ENCODE assay signal across 8 mouse cellular contexts in genomic region chr11:40755109-40755627, GRCm38 (mm10). TPM values are rescaled to one million over a fixed set of nuclear protein-coding genes. Genes with fewer than 3 reads are reported as not detected.
A peak's percentile ranks its signal among the peaks of the same experiment; 100 is the strongest.
DNase-seq lines count a peak whose midpoint lies in the region; ATAC-seq and TF ChIP-seq lines count a peak whose summit lies in the region.

TSS of gene Ccng1 (minus strand) at chr11:40755311.

- peak; percentile 99 for DNase-seq in MEL (ENCODE audit: low read depth, low spot score)
- DNase-seq in cerebellum, adult 2 months = peak; percentile 91 to 97
- DNase-seq in forebrain, postnatal 0 days = peak; percentile 93
- DNase-seq in heart, postnatal 4 days = peak; percentile 93
- DNase-seq in layer of hippocampus, adult 8-10 months (ENCODE audit: low spot score in 2 of 2) = peak; percentile 93 to 96
- DNase-seq in ovary, adult 18-20 months (ENCODE audit: low spot score) = peak; percentile 92
- DNase-seq in thymus, postnatal 10 days (ENCODE audit: low spot score in 2 of 2) = peak; percentile 77 to 79

- no peak for TF ChIP-seq CTCF in MEL (IDR thresholded peaks at IDR 0.05 in 2 of 3, conservative IDR thresholded peaks at IDR 0.05 in 1 of 3; ENCODE audit: control insufficient read depth in 1 of 3, insufficient read depth in 1 of 3, low read depth in 2 of 3, low read length in 3 of 3, poor library complexity in 1 of 3, severe bottlenecking in 1 of 3)
- TF ChIP-seq CTCF in cerebellum, adult 2 months (IDR thresholded peaks at IDR 0.05; ENCODE audit: borderline replicate concordance, insufficient read depth, low read depth, low read length) = no peak
- TF ChIP-seq CTCF in forebrain, postnatal 0 days (IDR thresholded peaks at IDR 0.05; ENCODE audit: low read depth) = no peak

- peaks cover 4 to 8% of the 10 kb centered on the region in 2 experiments for H3K4me1 ChIP-seq in MEL (ENCODE audit: control insufficient read depth in 1 of 2, insufficient read depth in 2 of 2, low read length in 2 of 2)
- H3K4me1 ChIP-seq in cerebellum, adult 2 months (ENCODE audit: control insufficient read depth, insufficient read depth, low read length) = peaks cover 10% of the 10 kb centered on the region; the same call in 1 of the 2 replicates
- H3K4me1 ChIP-seq in forebrain, postnatal 0 days (ENCODE audit: insufficient read depth) = peaks cover 4% of the 10 kb centered on the region; the same call in 1 of the 2 replicates
- H3K4me1 ChIP-seq in lung, embryonic 15.5 days = peaks cover 14% of the 10 kb centered on the region; the same call in 1 of the 2 replicates

- no peak for TF ChIP-seq EP300 in MEL (IDR thresholded peaks at IDR 0.05; ENCODE audit: low read depth in 1 of 2, low read length in 2 of 2)

- WGBS in cerebellum, adult 2 months = 1% methylated on average over 25 of the region's 25 CpGs
- 2% methylated on average over 24 of the region's 25 CpGs for WGBS in forebrain, postnatal 0 days
- under 1% methylated on average over 25 of the region's 25 CpGs for WGBS in lung, embryonic 15.5 days

- peak within 1 kb of the TSS; percentile 90 for H3K9ac ChIP-seq in MEL (ENCODE audit: control insufficient read depth, low read depth, low read length, poor library complexity, severe bottlenecking)
- peak within 1 kb of the TSS; percentile 85 for H3K9ac ChIP-seq in forebrain, postnatal 0 days
- peak within 1 kb of the TSS; percentile 75 for H3K9ac ChIP-seq in lung, embryonic 15.5 days

- H3K4me3 ChIP-seq in MEL (ENCODE audit: control insufficient read depth in 1 of 2, insufficient read depth in 1 of 2, low read depth in 2 of 2, low read length in 2 of 2) = peak within 1 kb of the TSS; percentile 88
- H3K4me3 ChIP-seq in cerebellum, adult 2 months (replicated peaks; ENCODE audit: insufficient read depth, low read depth, low read length) = peak within 1 kb of the TSS; percentile 79
- H3K4me3 ChIP-seq in forebrain, postnatal 0 days (ENCODE audit: low read depth, low read length) = peak within 1 kb of the TSS; percentile 89
- H3K4me3 ChIP-seq in lung, embryonic 15.5 days = peak within 1 kb of the TSS; percentile 83

- H3K27me3 ChIP-seq in MEL (ENCODE audit: control insufficient read depth in 1 of 2, insufficient read depth in 2 of 2, low read length in 2 of 2) = peaks cover 0 to 3% of the 10 kb centered on the region in 2 experiments; a peak in 1 of 4 replicates
- no peaks in the 10 kb centered on the region for H3K27me3 ChIP-seq in cerebellum, adult 2 months (ENCODE audit: control insufficient read depth, insufficient read depth, low read length)
- no peaks in the 10 kb centered on the region for H3K27me3 ChIP-seq in forebrain, postnatal 0 days (ENCODE audit: insufficient read depth, low read length)
- no peaks in the 10 kb centered on the region for H3K27me3 ChIP-seq in lung, embryonic 15.5 days

- peak; percentile 99 for ATAC-seq in forebrain, postnatal 0 days
- peak; percentile 100 for ATAC-seq in lung, embryonic 15.5 days (ENCODE audit: borderline replicate concordance, extremely low read depth, low FRiP score, low TSS enrichment)

- H3K79me2 ChIP-seq in MEL (ENCODE audit: control insufficient read depth, insufficient read depth, low read length, poor library complexity) = peaks cover 5% of the 10 kb centered on the region; the same call in 1 of the 2 replicates

- TF ChIP-seq RAD21 in MEL (IDR thresholded peaks at IDR 0.05; ENCODE audit: low read depth, low read length) = no peak

- H3K36me3 ChIP-seq in MEL (ENCODE audit: control insufficient read depth in 1 of 2, insufficient read depth in 2 of 2, low read length in 2 of 2) = peaks cover 10 to 11% of the 10 kb centered on the region in 2 experiments; a peak in 3 of 4 replicates
- H3K36me3 ChIP-seq in forebrain, postnatal 0 days (ENCODE audit: insufficient read depth) = no peaks in the 10 kb centered on the region
- H3K36me3 ChIP-seq in lung, embryonic 15.5 days = peaks cover 12% of the 10 kb centered on the region; the same call in 1 of the 2 replicates

- H3K9me3 ChIP-seq in MEL (replicated peaks; ENCODE audit: insufficient read depth, low read length) = no peaks in the 10 kb centered on the region
- no peaks in the 10 kb centered on the region for H3K9me3 ChIP-seq in forebrain, postnatal 0 days (ENCODE audit: low read length)
- H3K9me3 ChIP-seq in lung, embryonic 15.5 days = no peaks in the 10 kb centered on the region

- peak; percentile 91 to 96 for TF ChIP-seq POLR2A in MEL (IDR thresholded peaks at IDR 0.05; ENCODE audit: control insufficient read depth in 1 of 2, insufficient read depth in 1 of 2, low read depth in 1 of 2, low read length in 2 of 2, poor library complexity in 1 of 2)
- TF ChIP-seq POLR2A in cerebellum, adult 2 months (IDR thresholded peaks at IDR 0.05; ENCODE audit: borderline replicate concordance, insufficient read depth, low read length) = peak; percentile 88

- peak within 1 kb of the TSS; percentile 90 for H3K4me2 ChIP-seq in forebrain, postnatal 0 days (ENCODE audit: low read depth)
- H3K4me2 ChIP-seq in lung, embryonic 15.5 days = peak within 1 kb of the TSS; percentile 73

- peak within 1 kb of the TSS; percentile 23 for H3K27ac ChIP-seq in MEL (ENCODE audit: control insufficient read depth, low read depth, low read length)
- H3K27ac ChIP-seq in cerebellum, adult 2 months (ENCODE audit: insufficient read depth, low read length) = peak within 1 kb of the TSS; percentile 70
- H3K27ac ChIP-seq in forebrain, postnatal 0 days (ENCODE audit: low read depth, low read length) = 0 out of 2 replicates have a peak within 1 kb of the TSS, but pooled peaks have one; percentile 40
- H3K27ac ChIP-seq in lung, embryonic 15.5 days = peak within 1 kb of the TSS; percentile 72

TF ChIP-seq in MEL, 35 proteins besides CTCF, POLR2A, EP300 and RAD21:
- TF ChIP-seq MEF2A (IDR thresholded peaks at IDR 0.05; ENCODE audit: extremely low read depth, insufficient replicate concordance, low read depth, low read length, poor library complexity, severe bottlenecking) = no peak
- TF ChIP-seq NELFE (IDR thresholded peaks at IDR 0.05; ENCODE audit: low read depth, low read length) = peak; percentile 95
- TF ChIP-seq RCOR1 (IDR thresholded peaks at IDR 0.05; ENCODE audit: low read depth, low read length) = no peak
- peak; percentile 53 for TF ChIP-seq TCF12 (IDR thresholded peaks at IDR 0.05; ENCODE audit: low read depth, low read length)
- no peak; the same call in 1 of the 2 replicates for TF ChIP-seq POLR2AphosphoS5 (IDR thresholded peaks at IDR 0.05; ENCODE audit: borderline replicate concordance, low read depth, low read length)
- TF ChIP-seq ZNF384 (IDR thresholded peaks at IDR 0.05; ENCODE audit: low read depth, low read length) = peak; percentile 77; the same call in 1 of the 2 replicates
- TF ChIP-seq TBP (IDR thresholded peaks at IDR 0.05; ENCODE audit: low read depth, low read length) = peak; percentile 90
- peak; percentile 86 for TF ChIP-seq ELF1 (IDR thresholded peaks at IDR 0.05; ENCODE audit: low read depth, low read length)
- peak; percentile 87 for TF ChIP-seq SIN3A (IDR thresholded peaks at IDR 0.05; ENCODE audit: low read length)
- TF ChIP-seq HCFC1 (IDR thresholded peaks at IDR 0.05; ENCODE audit: low read depth, low read length) = peak; percentile 64; the same call in 1 of the 2 replicates
- TF ChIP-seq MAZ (IDR thresholded peaks at IDR 0.05; ENCODE audit: low read depth, low read length) = no peak
- TF ChIP-seq BHLHE40 (IDR thresholded peaks at IDR 0.05; ENCODE audit: borderline replicate concordance, low read depth, low read length) = no peak
- TF ChIP-seq NRF1 (IDR thresholded peaks at IDR 0.05; ENCODE audit: insufficient read depth, low read depth, low read length, poor library complexity, severe bottlenecking) = peak; percentile 31; the same call in 1 of the 2 replicates
- TF ChIP-seq MXI1 (IDR thresholded peaks at IDR 0.05; ENCODE audit: low read depth, low read length) = 0 out of 2 replicates have a peak, but pooled peaks have one; percentile 36
- TF ChIP-seq JUND (IDR thresholded peaks at IDR 0.05; ENCODE audit: low read depth, low read length) = no peak
- TF ChIP-seq POLR2AphosphoS2 (IDR thresholded peaks at IDR 0.05; ENCODE audit: low read length) = peak; percentile 91
- TF ChIP-seq ZMIZ1 (IDR thresholded peaks at IDR 0.05; ENCODE audit: low read depth, low read length) = peak; percentile 88

RNA-seq across cellular contexts. Expression of gene Ccng1, which starts in this region (rescaled TPM):
- 40.1 and 42.8 TPM in 2 replicates for total RNA-seq in MEL (2012; rRNA removed)
- polyA plus RNA-seq in MEL (2012; ENCODE audit: insufficient read depth in 1 of 2, insufficient read length in 2 of 2, low read depth in 1 of 2, low replicate concordance in 2 of 2, missing spikeins in 1 of 2) = 100 to 1,000 TPM in 1 of 2 experiments, 10 to 100 TPM in 1; 23.5 to 165 TPM
- 26.8 and 27.8 TPM in 2 replicates for polyA plus RNA-seq in cerebellum, adult 2 months (2012; rRNA removed)
- total RNA-seq in forebrain, postnatal 0 days (2014; rRNA removed) = 52.0 and 54.2 TPM in 2 replicates
- polyA plus RNA-seq in forebrain, postnatal 0 days (2015; fragmentation: Nextera tagmentation; extraction: Ambion mirVana) = 25.9 and 28.6 TPM in 2 replicates
- total RNA-seq in heart, postnatal 4 days (2021) = 100 to 1,000 TPM; 161 to 182 TPM
- total RNA-seq in layer of hippocampus, adult 8-10 months (2022) = 10 to 100 TPM; 64.8 to 75.7 (median 68.7) TPM
- polyA plus RNA-seq in lung, embryonic 15.5 days (2015; fragmentation: Nextera tagmentation; extraction: Ambion mirVana) = 39.0 and 39.2 TPM in 2 replicates

Comparison
In these comparisons a context has a peak if more than half of its experiments do, and no peak if none do; other contexts are left out.
1. Peak in every context shown above with its lines: DNase-seq, ATAC-seq, H3K4me3 ChIP-seq and H3K27ac ChIP-seq.